Mouse (Mus musculus) ovary, adult 2 months (tissue): ENCODE data around the gene Hnrnpa0. TPM values are rescaled to one million over a fixed set of nuclear protein-coding genes. Genes with fewer than 3 reads are reported as not detected.

Experiments
- polyA plus RNA-seq: library from polyadenylated mRNA; depleted of rRNA; stranded (reverse); fragments of >200 nt; gene quantifications from 2 replicates; pipeline ENCODE4 v1.2.3, GENCODE M21; 2012; rRNA removed

The Hnrnpa0 gene
- polyA plus RNA-seq, result 223 and 343 TPM in 2 replicates

DNA sequence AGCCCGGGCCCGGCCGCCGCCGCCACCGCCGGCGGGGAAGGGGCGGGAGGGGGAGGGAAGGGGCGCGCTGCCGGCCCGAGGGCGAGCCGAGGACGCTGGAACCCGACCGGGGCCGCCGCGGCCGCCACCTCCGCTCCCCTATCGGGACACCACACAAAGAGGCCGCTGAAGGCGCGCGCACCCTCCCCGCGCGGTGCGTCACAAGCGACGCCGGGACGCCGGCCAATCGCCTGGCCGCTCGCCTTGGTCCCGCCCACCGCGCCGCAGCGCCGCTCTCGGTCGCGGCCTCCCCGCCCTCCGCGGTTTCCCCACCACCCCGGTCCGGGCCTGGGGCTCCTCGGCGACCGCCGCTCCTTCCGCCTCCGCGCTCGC lies at the start of gene Hnrnpa0:
TSS of gene Hnrnpa0 (minus strand) at position 161 of the 372 bp plus-strand sequence.

DNA sequence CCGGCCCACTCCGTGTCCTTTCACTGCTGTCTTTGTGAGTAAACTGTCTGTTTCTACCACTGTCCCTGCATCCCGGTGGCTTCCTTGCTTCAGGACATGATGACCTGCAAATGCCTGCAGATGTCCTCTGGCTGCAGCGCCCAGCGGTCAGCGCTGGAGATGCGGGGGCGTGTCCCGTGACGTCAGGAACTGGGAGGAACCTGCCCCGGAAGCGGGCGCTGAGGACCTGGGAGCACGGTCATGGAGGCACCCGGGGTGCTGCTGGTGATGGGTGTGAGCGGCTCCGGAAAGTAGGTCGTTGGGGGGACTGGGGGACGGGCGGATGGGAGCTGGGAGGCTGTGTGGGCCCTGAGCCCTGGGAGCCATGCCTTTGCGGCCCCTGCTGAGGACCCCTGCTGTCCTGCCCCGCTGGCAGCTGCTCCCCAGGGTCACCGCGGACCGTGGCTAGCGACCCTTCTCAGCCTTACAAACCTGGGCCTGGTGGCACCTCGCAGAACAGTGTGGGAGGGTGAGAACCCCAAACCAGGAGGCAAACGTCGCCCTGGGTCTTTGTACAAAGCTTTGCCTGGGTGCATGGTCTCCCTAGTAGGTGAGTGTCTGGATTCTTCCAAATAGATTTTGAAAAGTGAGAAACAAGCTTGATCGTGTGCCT lies 29.2 kb upstream of the Hnrnpa0 start, which contains the start of gene Idnk:
TSS of gene Idnk (plus strand) at position 203 of the 652 bp plus-strand sequence.

DNA sequence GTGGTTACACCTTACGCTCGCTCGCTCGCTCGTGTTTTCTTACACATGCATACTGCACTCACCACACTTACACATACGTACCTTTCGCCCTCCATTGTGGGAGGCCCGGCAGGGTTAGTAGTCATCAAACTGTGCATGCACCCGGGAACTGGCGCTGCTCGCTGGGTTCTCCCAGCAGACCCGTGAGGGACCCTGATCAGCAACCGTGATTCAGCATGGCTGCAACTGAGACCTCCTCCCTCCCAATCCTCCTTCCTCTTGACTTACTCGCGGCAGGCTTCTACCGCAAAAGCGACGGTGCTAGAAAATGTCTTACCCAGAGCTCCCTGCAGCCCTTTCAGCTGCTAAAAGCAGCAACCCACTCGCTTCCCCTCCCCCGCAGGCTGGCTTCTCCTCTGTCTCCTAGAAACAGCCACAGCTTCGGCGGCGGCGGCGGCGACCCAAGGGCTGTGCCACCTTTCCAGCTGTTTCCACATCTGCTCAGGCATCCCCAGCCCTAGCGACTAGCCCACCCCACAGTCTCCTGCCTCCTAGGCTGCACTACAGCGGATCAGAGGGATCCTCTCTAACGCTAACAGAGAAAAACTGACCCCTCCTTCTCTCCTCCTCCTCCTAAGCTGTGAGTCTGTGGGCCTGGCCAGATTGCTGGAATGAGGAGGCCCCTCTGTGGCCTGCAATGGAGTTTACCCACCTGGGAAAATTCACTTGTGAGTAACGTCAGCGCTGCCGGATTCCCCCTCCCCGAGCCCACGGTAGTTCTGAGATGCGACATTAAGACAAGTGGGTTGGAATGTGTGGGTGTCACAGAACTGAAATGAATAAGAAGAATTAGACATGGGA lies 15.1 kb downstream of the Hnrnpa0 start, which contains the start of gene Klhl3:
TSS of gene Klhl3 (minus strand) at position 532 of the 840 bp plus-strand sequence.

Other genes starting within 250 kb of the Hnrnpa0 start
- 2.5 TPM in 2 replicates for gene Spock1, start 220.2 kb downstream of the Hnrnpa0 start, polyA plus RNA-seq
- 5.1 and 5.4 TPM in 2 replicates for gene Klhl3, start 15.0 kb downstream of the Hnrnpa0 start, polyA plus RNA-seq
- 12.2 and 14.2 TPM in 2 replicates for gene Idnk, start 29.1 kb upstream of the Hnrnpa0 start, polyA plus RNA-seq
- 177 and 219 TPM in 2 replicates for gene Ubqln1, start 87.1 kb upstream of the Hnrnpa0 start, polyA plus RNA-seq
- gene Gkap1, start 147.1 kb upstream of the Hnrnpa0 start, polyA plus RNA-seq, result 19.3 and 23.9 TPM in 2 replicates
- gene Kif27, start 230.6 kb upstream of the Hnrnpa0 start, polyA plus RNA-seq, result 0.62 and 0.67 TPM in 2 replicates